Mouse (Mus musculus) olfactory bulb, adult 2 months (tissue): ENCODE measurements at regions not wholly inside any gene's neighbourhood (a gene's known extent, or its start where the extent isn't known, plus 50 kb on each side); places are given as distances from the start of the nearest gene placed in this dataset.

ENCODE experiments used
- CTCF ChIP-seq: fragments of 200-500 bp; IDR thresholded peaks from 2 replicates; pipeline ENCODE4 v1.5.1; 2012; ENCODE audit warnings: low read depth, mild to moderate bottlenecking, low read length, moderate library complexity; ENCODE audit not compliant: insufficient read depth
- POLR2A ChIP-seq: fragments of 200-500 bp; IDR thresholded peaks from 2 replicates; pipeline ENCODE4 v1.6.1; 2012; ENCODE audit warnings: mild to moderate bottlenecking, low read depth, low read length, moderate library complexity; ENCODE audit not compliant: insufficient read depth

GRCm38 (mm10) chr12:59713216-59713615 lies 493.7 kb upstream of the Fbxo33 start:
- TF ChIP-seq CTCF (no peak), POLR2A (no peak)
